In genomic region chr2:26201926-26202848, GRCm38 (mm10) we compare ENCODE assay signal across 11 mouse cellular contexts. TPM values are rescaled to one million over a fixed set of nuclear protein-coding genes. Genes with fewer than 3 reads are reported as not detected.
DNase-seq lines count a peak whose midpoint lies in the region; ATAC-seq lines count a peak whose summit lies in the region.
"Had no signal": no experiment of that assay in that cellular context is flagged by ENCODE, and none has a peak within 500 bp of the region (broad histone marks: within the 10 kb centered on the region; RNA-seq: fewer than 3 reads in every experiment).

No protein-coding gene starts in this region.

- peaks cover 29% of the 10 kb centered on the region for H3K4me1 ChIP-seq in heart, embryonic 13.5 days
- peaks cover 20% of the 10 kb centered on the region for H3K4me1 ChIP-seq in forebrain, embryonic 16.5 days (replicated peaks; ENCODE audit: control insufficient read depth, insufficient read depth, low read length)
- H3K4me1 ChIP-seq in midbrain, embryonic 16.5 days (ENCODE audit: control insufficient read depth, insufficient read depth, low read length), result peaks cover 20% of the 10 kb centered on the region

- peak overlapping the region; percentile 28 for H3K4me3 ChIP-seq in heart, embryonic 13.5 days
- H3K4me3 ChIP-seq in forebrain, embryonic 16.5 days (replicated peaks; ENCODE audit: low read length), result peak overlapping the region; percentile 1; the same call in 1 of the 2 replicates
- H3K4me3 ChIP-seq in midbrain, embryonic 16.5 days (ENCODE audit: low read depth, low read length), result peak overlapping the region; percentile 30

- H3K9me3 ChIP-seq in heart, embryonic 13.5 days, result no peaks in the 10 kb centered on the region
- H3K9me3 ChIP-seq in forebrain, embryonic 16.5 days (ENCODE audit: control insufficient read depth, low read length), result no peaks in the 10 kb centered on the region
- no peaks in the 10 kb centered on the region for H3K9me3 ChIP-seq in midbrain, embryonic 16.5 days (replicated peaks; ENCODE audit: control insufficient read depth, low read length, poor library complexity, severe bottlenecking)
- H3K9me3 ChIP-seq: G1E had no signal

- DNase-seq in heart, postnatal 4 days, result no peak
- DNase-seq in adrenal gland, postnatal 14 days, result peak; percentile 37
- no peak for DNase-seq in urinary bladder, postnatal 14 days (ENCODE audit: low spot score)
- no peak for DNase-seq in kidney, adult 9 months
- DNase-seq: cerebellum, adult 8-10 months had no signal

- no peak overlapping the region for H3K27ac ChIP-seq in heart, embryonic 13.5 days (replicated peaks)
- H3K27ac ChIP-seq in forebrain, embryonic 16.5 days (ENCODE audit: low read length), result no peak overlapping the region
- H3K27ac ChIP-seq in midbrain, embryonic 16.5 days (ENCODE audit: low read length), result no peak overlapping the region

- H3K36me3 ChIP-seq in heart, embryonic 13.5 days, result no peaks in the 10 kb centered on the region
- H3K36me3 ChIP-seq in forebrain, embryonic 16.5 days (ENCODE audit: control insufficient read depth, insufficient read depth), result no peaks in the 10 kb centered on the region
- no peaks in the 10 kb centered on the region for H3K36me3 ChIP-seq in midbrain, embryonic 16.5 days (ENCODE audit: control insufficient read depth, insufficient read depth, low read length)
- H3K36me3 ChIP-seq: G1E had no signal

- WGBS in heart, embryonic 13.5 days, result under 1% methylated on average over 77 of the region's 77 CpGs
- WGBS in forebrain, embryonic 16.5 days, result under 1% methylated on average over 77 of the region's 77 CpGs
- under 1% methylated on average over 70 of the region's 77 CpGs for WGBS in midbrain, embryonic 16.5 days

- H3K27me3 ChIP-seq in heart, embryonic 13.5 days (replicated peaks), result peaks cover 100% of the 10 kb centered on the region
- H3K27me3 ChIP-seq in forebrain, embryonic 16.5 days (replicated peaks; ENCODE audit: control insufficient read depth, insufficient read depth, low read length), result peaks cover 88% of the 10 kb centered on the region
- peaks cover 94% of the 10 kb centered on the region for H3K27me3 ChIP-seq in midbrain, embryonic 16.5 days (ENCODE audit: control insufficient read depth, insufficient read depth, low read depth, low read length)

- no peak overlapping the region for H3K9ac ChIP-seq in heart, embryonic 13.5 days
- no peak overlapping the region for H3K9ac ChIP-seq in forebrain, embryonic 16.5 days (replicated peaks; ENCODE audit: low read depth, low read length)
- H3K9ac ChIP-seq in midbrain, embryonic 16.5 days (ENCODE audit: low read depth, low read length), result peak overlapping the region; percentile 17; the same call in 1 of the 2 replicates

- H3K4me2 ChIP-seq in heart, embryonic 13.5 days, result peak overlapping the region; percentile 51
- H3K4me2 ChIP-seq in forebrain, embryonic 16.5 days (ENCODE audit: low read length), result no peak overlapping the region
- H3K4me2 ChIP-seq in midbrain, embryonic 16.5 days (ENCODE audit: low read length), result peak overlapping the region; percentile 50

- ATAC-seq in heart, embryonic 13.5 days (ENCODE audit: extremely low read depth, insufficient number of reproducible peaks, low FRiP score, low TSS enrichment), result no peak
- no peak for ATAC-seq in forebrain, embryonic 16.5 days
- ATAC-seq in midbrain, embryonic 16.5 days, result no peak
- ATAC-seq in megakaryocyte-erythroid progenitor cell, adult 5-6 weeks (replicated peaks; ENCODE audit: low FRiP score, low TSS enrichment, poor library complexity, severe bottlenecking), result no peak

RNA-seq across cellular contexts. Expression of gene Lhx3, which starts 5.9 kb away (rescaled TPM):
- 0.23 TPM in 1 of 2 replicates, not detected in the other for polyA plus RNA-seq in heart, embryonic 13.5 days (2015; fragmentation: Nextera tagmentation; extraction: Ambion mirVana)
- total RNA-seq in heart, postnatal 4 days (2021), result not detected
- total RNA-seq in adrenal gland, postnatal 14 days (2021), result 0.30 TPM in 1 of 2 replicates, not detected in the other
- not detected in 2 replicates for polyA plus RNA-seq in forebrain, embryonic 16.5 days (2015; fragmentation: Nextera tagmentation; extraction: Ambion mirVana)
- polyA plus RNA-seq in midbrain, embryonic 16.5 days (2015; fragmentation: Nextera tagmentation; extraction: Ambion mirVana), result not detected in 2 replicates
- total RNA-seq in megakaryocyte-erythroid progenitor cell, adult 5-6 weeks (2014; fragmentation: Nextera tagmentation), result not detected in 2 replicates
- total RNA-seq in megakaryocyte-erythroid progenitor cell, adult 5-6 weeks (2017), result not detected in 2 replicates
- total RNA-seq: G1E had no signal
- polyA plus RNA-seq: G1E; heart, embryonic 14.5 days had no signal

RNA-seq across cellular contexts. Expression of gene Qsox2, which starts 35.1 kb away (rescaled TPM):
- 11.3 and 11.6 TPM in 2 replicates for polyA plus RNA-seq in heart, embryonic 13.5 days (2015; fragmentation: Nextera tagmentation; extraction: Ambion mirVana)
- 10 to 100 TPM; 11.2 to 12.1 TPM for total RNA-seq in heart, postnatal 4 days (2021)
- 18.6 and 19.0 TPM in 2 replicates for total RNA-seq in adrenal gland, postnatal 14 days (2021)
- 13.6 and 14.6 TPM in 2 replicates for polyA plus RNA-seq in forebrain, embryonic 16.5 days (2015; fragmentation: Nextera tagmentation; extraction: Ambion mirVana)
- 17.2 and 18.4 TPM in 2 replicates for polyA plus RNA-seq in midbrain, embryonic 16.5 days (2015; fragmentation: Nextera tagmentation; extraction: Ambion mirVana)
- 6.7 and 7.9 TPM in 2 replicates for total RNA-seq in megakaryocyte-erythroid progenitor cell, adult 5-6 weeks (2014; fragmentation: Nextera tagmentation)
- total RNA-seq in megakaryocyte-erythroid progenitor cell, adult 5-6 weeks (2017), result 5.4 and 6.2 TPM in 2 replicates
